Mouse (Mus musculus): ENCODE results near the gene Gnaq. TPM values are rescaled to one million over a fixed set of nuclear protein-coding genes. Genes with fewer than 3 reads are reported as not detected.
A peak's percentile ranks its signal among the peaks of the same experiment; 100 is the strongest.

The Gnaq gene
- polyA plus RNA-seq, 1 experiment from 2014 or later = 23.3 TPM

GRCm38 (mm10) chr19:16132865-16133720 is 462 bp downstream of the Gnaq start:
- H3K4me2 ChIP-seq (replicated peaks; ENCODE audit: low read depth, low read length) = peak overlapping the region; percentile 63
- peak overlapping the region; percentile 95 for H3K4me3 ChIP-seq (ENCODE audit: low read depth, low read length)
- H3K36me3 ChIP-seq (ENCODE audit: control insufficient read depth, insufficient read depth, low read length) = no peaks in the 10 kb centered on the region
- H3K27ac ChIP-seq (ENCODE audit: low read length) = peak overlapping the region; percentile 97
- ATAC-seq (ENCODE audit: insufficient number of reproducible peaks, insufficient read depth, low FRiP score, low read depth) = peak; percentile 31
- under 1% methylated on average over 95 of the region's 139 CpGs for WGBS
- H3K9ac ChIP-seq (replicated peaks; ENCODE audit: low read depth, low read length) = peak overlapping the region; percentile 97
- H3K9me3 ChIP-seq (ENCODE audit: control insufficient read depth, low read depth, low read length) = no peaks in the 10 kb centered on the region
- no peaks in the 10 kb centered on the region for H3K27me3 ChIP-seq (ENCODE audit: control insufficient read depth, insufficient read depth, low read length)
- peaks cover 34% of the 10 kb centered on the region for H3K4me1 ChIP-seq (ENCODE audit: control insufficient read depth, insufficient read depth, low read length)

- peak overlapping the region; percentile 97 for H3K27ac ChIP-seq (ENCODE audit: low read length)
- no peaks in the 10 kb centered on the region for H3K27me3 ChIP-seq (ENCODE audit: control insufficient read depth, insufficient read depth, low read length)
- no peak; the same call in 1 of the 2 replicates for ATAC-seq (ENCODE audit: insufficient number of reproducible peaks, insufficient read depth, low FRiP score, low read depth)
- peak overlapping the region; percentile 63 for H3K4me2 ChIP-seq (replicated peaks; ENCODE audit: low read depth, low read length)
- H3K4me1 ChIP-seq (ENCODE audit: control insufficient read depth, insufficient read depth, low read length) = peaks cover 42% of the 10 kb centered on the region
- peak overlapping the region; percentile 97 for H3K9ac ChIP-seq (replicated peaks; ENCODE audit: low read depth, low read length)
- H3K9me3 ChIP-seq (ENCODE audit: control insufficient read depth, low read depth, low read length) = no peaks in the 10 kb centered on the region
- no peaks in the 10 kb centered on the region for H3K36me3 ChIP-seq (ENCODE audit: control insufficient read depth, insufficient read depth, low read length)
- WGBS = 7% methylated on average over 25 of the region's 25 CpGs
- H3K4me3 ChIP-seq (ENCODE audit: low read depth, low read length) = peak overlapping the region; percentile 95
Measured at GRCm38 (mm10) chr19:16133721-16134570, 1.3 kb downstream of the Gnaq start.

GRCm38 (mm10) chr19:16138064-16138580 is 5.5 kb downstream of the Gnaq start:
- Histone ChIP-seq H3K27ac (ENCODE audit: low read length) (no peak overlapping the region), H3K4me3 (ENCODE audit: low read depth, low read length) (no peak overlapping the region), H3K9ac (replicated peaks; ENCODE audit: low read depth, low read length) (no peak overlapping the region), H3K36me3 (ENCODE audit: control insufficient read depth, insufficient read depth, low read length) (no peaks in the 10 kb centered on the region), H3K9me3 (ENCODE audit: control insufficient read depth, low read depth, low read length) (0 out of 2 replicates have a peak, but pooled peaks cover 6% of the 10 kb centered on the region), H3K4me1 (ENCODE audit: control insufficient read depth, insufficient read depth, low read length) (peaks cover 52% of the 10 kb centered on the region), H3K4me2 (replicated peaks; ENCODE audit: low read depth, low read length) (no peak overlapping the region; the same call in 1 of the 2 replicates), H3K27me3 (ENCODE audit: control insufficient read depth, insufficient read depth, low read length) (no peaks in the 10 kb centered on the region)
- WGBS = 48% methylated on average over 5 of the region's 5 CpGs
- ATAC-seq (ENCODE audit: insufficient number of reproducible peaks, insufficient read depth, low FRiP score, low read depth) = no peak

GRCm38 (mm10) chr19:16140710-16141109 is 8.1 kb downstream of the Gnaq start:
- Histone ChIP-seq H3K27me3 (ENCODE audit: control insufficient read depth, insufficient read depth, low read length) (no peaks in the 10 kb centered on the region), H3K4me1 (ENCODE audit: control insufficient read depth, insufficient read depth, low read length) (peaks cover 43% of the 10 kb centered on the region), H3K27ac (ENCODE audit: low read length) (no peak overlapping the region), H3K4me2 (replicated peaks; ENCODE audit: low read depth, low read length) (no peak overlapping the region), H3K9ac (replicated peaks; ENCODE audit: low read depth, low read length) (no peak overlapping the region), H3K4me3 (ENCODE audit: low read depth, low read length) (no peak overlapping the region), H3K36me3 (ENCODE audit: control insufficient read depth, insufficient read depth, low read length) (no peaks in the 10 kb centered on the region), H3K9me3 (ENCODE audit: control insufficient read depth, low read depth, low read length) (0 out of 2 replicates have a peak, but pooled peaks cover 6% of the 10 kb centered on the region)
- 62% methylated on average over 4 of the region's 4 CpGs for WGBS
- ATAC-seq (ENCODE audit: insufficient number of reproducible peaks, insufficient read depth, low FRiP score, low read depth) = no peak

GRCm38 (mm10) chr19:16141857-16142256 is 9.2 kb downstream of the Gnaq start:
- Histone ChIP-seq H3K4me2 (replicated peaks; ENCODE audit: low read depth, low read length) (no peak overlapping the region), H3K36me3 (ENCODE audit: control insufficient read depth, insufficient read depth, low read length) (no peaks in the 10 kb centered on the region), H3K27me3 (ENCODE audit: control insufficient read depth, insufficient read depth, low read length) (no peaks in the 10 kb centered on the region), H3K4me3 (ENCODE audit: low read depth, low read length) (no peak overlapping the region), H3K4me1 (ENCODE audit: control insufficient read depth, insufficient read depth, low read length) (peaks cover 41% of the 10 kb centered on the region), H3K9me3 (ENCODE audit: control insufficient read depth, low read depth, low read length) (0 out of 2 replicates have a peak, but pooled peaks cover 6% of the 10 kb centered on the region), H3K27ac (ENCODE audit: low read length) (no peak overlapping the region), H3K9ac (replicated peaks; ENCODE audit: low read depth, low read length) (no peak overlapping the region)
- WGBS = 84% methylated on average over 4 of the region's 4 CpGs
- no peak for ATAC-seq (ENCODE audit: insufficient number of reproducible peaks, insufficient read depth, low FRiP score, low read depth)

- H3K4me1 ChIP-seq (ENCODE audit: control insufficient read depth, insufficient read depth, low read length) = peaks cover 33% of the 10 kb centered on the region
- no peak overlapping the region for H3K9ac ChIP-seq (replicated peaks; ENCODE audit: low read depth, low read length)
- H3K36me3 ChIP-seq (ENCODE audit: control insufficient read depth, insufficient read depth, low read length) = no peaks in the 10 kb centered on the region
- 94% methylated on average over 10 of the region's 10 CpGs for WGBS
- H3K27me3 ChIP-seq (ENCODE audit: control insufficient read depth, insufficient read depth, low read length) = no peaks in the 10 kb centered on the region
- no peak overlapping the region for H3K27ac ChIP-seq (ENCODE audit: low read length)
- H3K4me3 ChIP-seq (ENCODE audit: low read depth, low read length) = no peak overlapping the region
- no peak overlapping the region for H3K4me2 ChIP-seq (replicated peaks; ENCODE audit: low read depth, low read length)
- ATAC-seq (ENCODE audit: insufficient number of reproducible peaks, insufficient read depth, low FRiP score, low read depth) = no peak
- 0 out of 2 replicates have a peak, but pooled peaks cover 6% of the 10 kb centered on the region for H3K9me3 ChIP-seq (ENCODE audit: control insufficient read depth, low read depth, low read length)
Measured at GRCm38 (mm10) chr19:16142990-16143389, 10.4 kb downstream of the Gnaq start.

- no peak overlapping the region for H3K9ac ChIP-seq (replicated peaks; ENCODE audit: low read depth, low read length)
- no peak overlapping the region for H3K4me3 ChIP-seq (ENCODE audit: low read depth, low read length)
- 80% methylated on average over 6 of the region's 6 CpGs for WGBS
- no peak overlapping the region for H3K27ac ChIP-seq (ENCODE audit: low read length)
- H3K36me3 ChIP-seq (ENCODE audit: control insufficient read depth, insufficient read depth, low read length) = no peaks in the 10 kb centered on the region
- H3K4me1 ChIP-seq (ENCODE audit: control insufficient read depth, insufficient read depth, low read length) = peaks cover 9% of the 10 kb centered on the region; the same call in 1 of the 2 replicates
- no peak overlapping the region for H3K4me2 ChIP-seq (replicated peaks; ENCODE audit: low read depth, low read length)
- H3K27me3 ChIP-seq (ENCODE audit: control insufficient read depth, insufficient read depth, low read length) = no peaks in the 10 kb centered on the region
- 0 out of 2 replicates have a peak, but pooled peaks cover 5% of the 10 kb centered on the region for H3K9me3 ChIP-seq (ENCODE audit: control insufficient read depth, low read depth, low read length)
- ATAC-seq (ENCODE audit: insufficient number of reproducible peaks, insufficient read depth, low FRiP score, low read depth) = no peak
Measured at GRCm38 (mm10) chr19:16147446-16147845, 14.8 kb downstream of the Gnaq start.

GRCm38 (mm10) chr19:16149094-16149493 is 16.5 kb downstream of the Gnaq start:
- Histone ChIP-seq H3K4me3 (ENCODE audit: low read depth, low read length) (no peak overlapping the region), H3K4me1 (ENCODE audit: control insufficient read depth, insufficient read depth, low read length) (peaks cover 9% of the 10 kb centered on the region; the same call in 1 of the 2 replicates), H3K27me3 (ENCODE audit: control insufficient read depth, insufficient read depth, low read length) (no peaks in the 10 kb centered on the region), H3K9ac (replicated peaks; ENCODE audit: low read depth, low read length) (no peak overlapping the region), H3K9me3 (ENCODE audit: control insufficient read depth, low read depth, low read length) (no peaks in the 10 kb centered on the region), H3K36me3 (ENCODE audit: control insufficient read depth, insufficient read depth, low read length) (no peaks in the 10 kb centered on the region), H3K27ac (ENCODE audit: low read length) (no peak overlapping the region), H3K4me2 (replicated peaks; ENCODE audit: low read depth, low read length) (no peak overlapping the region)
- ATAC-seq (ENCODE audit: insufficient number of reproducible peaks, insufficient read depth, low FRiP score, low read depth) = no peak
- WGBS = 96% methylated on average over 1 of the region's 1 CpGs
